13 mouse cellular contexts compared by ENCODE assay signal in the genomic region with DNA sequence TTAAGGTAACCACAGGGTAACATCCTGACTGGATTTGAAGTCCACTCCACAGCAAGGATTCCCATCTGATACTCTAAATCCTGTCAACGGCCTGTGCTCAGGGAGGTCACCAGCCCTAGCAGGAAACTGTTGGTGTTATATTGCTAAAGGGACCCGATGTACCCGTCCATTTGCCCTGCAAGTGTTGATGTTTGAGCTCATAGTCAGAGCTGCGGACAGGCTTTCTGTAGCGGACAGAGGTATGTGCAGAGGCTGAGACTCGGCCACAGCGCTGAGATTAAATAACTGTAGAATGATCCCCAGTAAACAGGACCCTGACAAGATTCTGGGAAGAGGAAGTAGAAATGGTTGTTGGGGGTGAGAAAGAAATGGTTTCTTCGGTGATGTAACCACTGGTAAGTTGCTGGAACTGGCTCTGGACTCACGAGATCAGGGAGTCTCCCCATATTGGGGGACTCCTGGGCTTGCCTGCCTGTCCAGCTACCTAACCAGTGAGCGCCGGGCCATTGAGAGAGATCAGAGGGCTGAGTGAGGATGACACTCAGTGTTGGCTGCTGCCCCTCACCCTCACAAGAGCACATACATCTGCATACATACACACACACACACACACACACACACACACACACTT.
"Had no signal": no experiment of that assay in that cellular context is flagged by ENCODE, and none has a peak within 500 bp of the region (broad histone marks: within the 10 kb centered on the region; RNA-seq: fewer than 3 reads in every experiment).

No protein-coding gene starts in this region.

- H3K27ac ChIP-seq: liver, embryonic 13.5 days; liver, embryonic 15.5 days; macrophage; midbrain, embryonic 10.5 days; midbrain, embryonic 12.5 days; neural tube, embryonic 12.5 days had no signal

- H3K27me3 ChIP-seq: midbrain, embryonic 12.5 days; neural tube, embryonic 12.5 days had no signal

- H3K9ac ChIP-seq: liver, embryonic 13.5 days; liver, embryonic 15.5 days; liver, postnatal 0 days; lung, embryonic 14.5 days; midbrain, embryonic 12.5 days; neural tube, embryonic 12.5 days had no signal

- H3K9me3 ChIP-seq: liver, embryonic 13.5 days; liver, embryonic 15.5 days; midbrain, embryonic 10.5 days; midbrain, embryonic 12.5 days; neural tube, embryonic 12.5 days had no signal

- H3K4me3 ChIP-seq: liver, embryonic 13.5 days; liver, embryonic 15.5 days; midbrain, embryonic 10.5 days; midbrain, embryonic 12.5 days; neural tube, embryonic 12.5 days had no signal

- H3K4me2 ChIP-seq: liver, embryonic 13.5 days; liver, embryonic 15.5 days; lung, embryonic 14.5 days; midbrain, embryonic 12.5 days; neural tube, embryonic 12.5 days had no signal

- H3K4me1 ChIP-seq: liver, embryonic 13.5 days; liver, embryonic 15.5 days; neural tube, embryonic 12.5 days had no signal

- ATAC-seq: liver, postnatal 0 days had no signal

- H3K36me3 ChIP-seq: liver, embryonic 13.5 days; liver, embryonic 15.5 days; midbrain, embryonic 10.5 days; midbrain, embryonic 12.5 days; neural tube, embryonic 12.5 days had no signal

- DNase-seq: liver, embryonic 13.5 days; liver, postnatal 0 days; midbrain, embryonic 14.5 days; right cerebral cortex, postnatal 14 days; thymus, adult 18-20 months; thymus, postnatal 14 days; thymus, postnatal 36 days had no signal
